Mouse (Mus musculus) embryonic facial prominence, embryonic 12.5 days (tissue): Measurements from ENCODE around the gene Dclk3. TPM values are rescaled to one million over a fixed set of nuclear protein-coding genes. Genes with fewer than 3 reads are reported as not detected.

ENCODE experiments used
- ATAC-seq: fragments of 200-750 bp; cut with Nextera tagmentation; 2 replicates; pipeline ENCODE4 v1.8.0; 2017; ENCODE audit not compliant: insufficient number of reproducible peaks, insufficient read depth, low FRiP score, low TSS enrichment
- H3K27ac ChIP-seq: fragments of 300-500 bp; sonication (generic); 2 replicates; pipeline ENCODE4 v1.5.1; 2016; ENCODE audit warnings: mild to moderate bottlenecking
- H3K27me3 ChIP-seq: fragments of 300-500 bp; sonication (generic); 2 replicates; pipeline ENCODE4 v1.6.1; 2016; ENCODE audit warnings: mild to moderate bottlenecking, moderate library complexity
- H3K36me3 ChIP-seq: fragments of 300-500 bp; sonication (generic); 2 replicates; pipeline ENCODE4 v1.6.1; 2016; ENCODE audit warnings: mild to moderate bottlenecking
- H3K4me1 ChIP-seq: fragments of 300-500 bp; sonication (generic); 2 replicates; pipeline ENCODE4 v1.6.1; 2016
- H3K4me2 ChIP-seq: fragments of 300-500 bp; sonication (generic); replicated peaks from 2 replicates; pipeline ENCODE4 v1.6.1; 2016; ENCODE audit warnings: mild to moderate bottlenecking, moderate library complexity
- H3K4me3 ChIP-seq: fragments of 300-500 bp; sonication (generic); 2 replicates; pipeline ENCODE4 v1.5.1; 2016; ENCODE audit warnings: mild to moderate bottlenecking
- H3K9ac ChIP-seq: fragments of 300-500 bp; sonication (generic); 2 replicates; pipeline ENCODE4 v1.6.1; 2016; ENCODE audit warnings: mild to moderate bottlenecking, moderate library complexity
- H3K9me3 ChIP-seq: fragments of 300-500 bp; sonication (generic); 2 replicates; pipeline ENCODE4 v1.6.1; 2016; ENCODE audit warnings: mild to moderate bottlenecking, moderate library complexity
- WGBS: fragments of 180-500 bp; shearing (Covaris S2); methylation state at CpG from one replicate; pipeline ENCODE4 v1.1.7; 2016; 5-methylcytosine and 5-hydroxymethylcytosine counted together
- polyA plus RNA-seq: library from polyadenylated mRNA; unstranded; fragments of >200 nt; fragmentation: Nextera tagmentation; extraction: Ambion mirVana; gene quantifications from 2 replicates; pipeline ENCODE4 v1.2.1, GENCODE M21; 2016

Gene Dclk3
- polyA plus RNA-seq, 1 experiment from 2014 or later: 2.9 TPM

DNA sequence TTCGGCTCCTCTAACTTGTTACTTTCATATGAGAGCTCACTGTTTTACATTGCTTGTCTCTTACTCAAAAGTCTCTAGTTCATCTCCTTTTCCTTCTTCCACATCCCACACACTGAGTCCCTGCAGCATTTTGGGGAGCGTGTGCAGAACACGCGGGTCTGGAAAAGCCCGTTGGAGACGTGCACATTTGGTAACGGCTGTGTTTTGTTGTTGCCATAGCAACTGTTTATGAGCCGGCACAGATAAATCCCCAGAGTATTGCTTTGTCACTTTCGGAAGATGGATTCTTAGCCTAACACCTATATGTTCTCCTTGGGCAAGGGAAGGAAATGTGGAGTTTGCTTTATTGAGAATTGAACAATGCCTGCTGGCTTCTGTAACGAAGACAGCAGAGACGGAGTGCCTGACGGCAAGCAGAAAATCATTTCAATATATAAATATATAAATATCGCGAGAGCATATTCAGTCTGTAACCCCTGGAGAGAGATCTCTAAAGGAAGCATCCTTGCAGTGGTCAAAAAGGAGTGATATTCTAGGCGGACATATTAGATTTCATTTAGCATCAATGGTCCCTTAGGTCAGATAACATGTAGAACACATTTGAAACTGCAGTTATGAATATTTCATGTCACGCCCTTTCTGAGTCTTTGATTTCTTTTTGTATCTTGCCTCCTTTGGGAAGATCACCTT lies 26.3 kb upstream of the Dclk3 start:
- Histone ChIP-seq H3K4me3 (no peak overlapping the region), H3K4me1 (no peaks in the 10 kb centered on the region), H3K27ac (no peak overlapping the region), H3K36me3 (no peaks in the 10 kb centered on the region), H3K4me2 (no peak overlapping the region), H3K9ac (no peak overlapping the region), H3K9me3 (no peaks in the 10 kb centered on the region), H3K27me3 (no peaks in the 10 kb centered on the region)
- no peak for ATAC-seq
- 82% methylated on average over 16 of the region's 16 CpGs for WGBS

DNA sequence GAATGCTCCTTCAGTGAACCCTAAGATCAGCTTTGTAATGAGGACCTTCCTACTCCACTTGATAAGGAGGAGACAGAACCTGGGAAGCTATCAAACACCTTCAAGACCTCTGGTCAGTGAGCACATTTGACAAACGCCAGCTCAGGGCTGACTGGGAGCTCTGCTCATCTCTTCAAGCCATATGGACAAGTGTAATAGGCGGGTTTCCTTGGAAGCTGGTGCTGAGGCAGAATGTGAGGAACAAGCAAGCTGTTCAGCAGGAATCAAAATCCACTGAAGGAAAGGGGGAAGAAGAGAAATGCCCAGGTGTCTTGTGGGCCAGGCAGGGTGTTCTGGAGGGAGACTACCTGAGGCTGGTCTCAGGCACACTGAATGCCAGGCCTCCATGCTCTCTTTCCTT lies 17.0 kb upstream of the Dclk3 start:
- Histone ChIP-seq H3K9me3 (no peaks in the 10 kb centered on the region), H3K4me1 (no peaks in the 10 kb centered on the region), H3K4me2 (no peak overlapping the region), H3K27ac (no peak overlapping the region), H3K36me3 (no peaks in the 10 kb centered on the region), H3K27me3 (no peaks in the 10 kb centered on the region), H3K9ac (no peak overlapping the region), H3K4me3 (no peak overlapping the region)
- 74% methylated on average over 2 of the region's 2 CpGs for WGBS
- ATAC-seq: no peak

DNA sequence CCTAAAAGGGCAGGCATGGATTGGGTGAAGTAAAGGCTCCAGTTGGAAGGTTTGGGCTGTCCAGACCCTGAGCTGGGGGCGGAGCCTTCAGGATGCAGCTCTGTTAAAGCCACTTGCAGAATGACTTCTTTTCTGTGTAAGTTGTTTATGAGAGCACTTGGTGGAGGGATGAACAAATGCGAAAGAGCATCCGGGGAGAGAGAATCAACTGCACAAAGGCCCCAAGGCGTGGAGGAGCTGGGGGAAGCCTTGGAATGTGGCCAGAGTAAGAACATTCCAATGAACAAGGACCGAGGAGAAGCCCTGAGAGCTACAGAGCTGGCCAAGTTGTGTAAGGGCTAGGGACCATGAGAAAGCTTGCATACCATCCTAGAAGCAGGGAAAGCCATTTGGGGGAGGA lies 16.3 kb upstream of the Dclk3 start:
- Histone ChIP-seq H3K4me1 (no peaks in the 10 kb centered on the region), H3K4me3 (no peak overlapping the region), H3K27me3 (no peaks in the 10 kb centered on the region), H3K4me2 (no peak overlapping the region), H3K9me3 (no peaks in the 10 kb centered on the region), H3K27ac (no peak overlapping the region), H3K9ac (no peak overlapping the region), H3K36me3 (no peaks in the 10 kb centered on the region)
- WGBS: 70% methylated on average over 5 of the region's 5 CpGs
- ATAC-seq: no peak

DNA sequence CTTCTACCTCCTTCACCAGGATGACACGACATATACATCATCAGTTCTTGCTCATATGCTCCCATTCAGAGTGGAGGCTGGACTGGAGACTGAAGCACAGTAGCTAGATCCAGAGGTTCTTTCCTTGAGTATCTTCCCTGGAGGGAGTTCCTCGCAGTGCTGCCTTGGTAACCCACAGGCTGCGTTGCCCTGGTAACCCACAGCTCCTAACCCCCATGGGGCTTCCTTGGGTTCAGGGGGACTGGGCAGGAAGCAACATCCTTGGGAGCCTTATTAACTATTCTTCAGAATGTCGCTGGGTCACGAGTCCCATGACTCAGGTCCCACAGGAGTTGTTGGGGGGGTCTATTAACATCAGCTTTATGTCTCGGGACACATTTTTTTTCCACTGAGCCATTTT lies 13.8 kb upstream of the Dclk3 start:
- WGBS: 67% methylated on average over 6 of the region's 6 CpGs
- Histone ChIP-seq H3K9me3 (no peaks in the 10 kb centered on the region), H3K9ac (no peak overlapping the region), H3K4me2 (no peak overlapping the region), H3K4me1 (no peaks in the 10 kb centered on the region), H3K4me3 (no peak overlapping the region), H3K27ac (no peak overlapping the region), H3K36me3 (no peaks in the 10 kb centered on the region), H3K27me3 (no peaks in the 10 kb centered on the region)
- ATAC-seq: no peak

DNA sequence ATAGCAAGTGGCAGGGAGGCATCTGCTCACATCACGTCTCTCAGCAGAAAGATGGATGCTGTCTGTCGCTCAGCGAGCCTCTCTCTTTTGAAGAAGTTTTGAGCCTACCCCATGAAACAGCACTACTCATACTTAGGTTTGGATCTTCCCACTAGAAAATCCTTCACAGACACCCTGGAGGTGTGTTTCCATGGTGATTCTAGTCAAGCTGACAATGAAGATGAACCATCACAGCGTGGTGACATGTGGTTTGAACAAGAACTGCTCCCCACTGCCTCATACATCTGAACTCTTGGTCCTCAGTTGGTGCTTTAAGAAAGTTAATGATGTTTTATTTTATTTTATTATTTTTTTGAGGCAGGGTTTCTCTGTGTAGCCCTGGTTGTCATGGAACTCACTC lies 12.9 kb upstream of the Dclk3 start:
- no peaks in the 10 kb centered on the region for H3K36me3 ChIP-seq
- H3K4me2 ChIP-seq: no peak overlapping the region
- 83% methylated on average over 4 of the region's 4 CpGs for WGBS
- H3K9ac ChIP-seq: no peak overlapping the region
- no peaks in the 10 kb centered on the region for H3K4me1 ChIP-seq
- no peak overlapping the region for H3K4me3 ChIP-seq
- no peaks in the 10 kb centered on the region for H3K27me3 ChIP-seq
- no peak overlapping the region for H3K27ac ChIP-seq
- no peak for ATAC-seq
- H3K9me3 ChIP-seq: no peaks in the 10 kb centered on the region

DNA sequence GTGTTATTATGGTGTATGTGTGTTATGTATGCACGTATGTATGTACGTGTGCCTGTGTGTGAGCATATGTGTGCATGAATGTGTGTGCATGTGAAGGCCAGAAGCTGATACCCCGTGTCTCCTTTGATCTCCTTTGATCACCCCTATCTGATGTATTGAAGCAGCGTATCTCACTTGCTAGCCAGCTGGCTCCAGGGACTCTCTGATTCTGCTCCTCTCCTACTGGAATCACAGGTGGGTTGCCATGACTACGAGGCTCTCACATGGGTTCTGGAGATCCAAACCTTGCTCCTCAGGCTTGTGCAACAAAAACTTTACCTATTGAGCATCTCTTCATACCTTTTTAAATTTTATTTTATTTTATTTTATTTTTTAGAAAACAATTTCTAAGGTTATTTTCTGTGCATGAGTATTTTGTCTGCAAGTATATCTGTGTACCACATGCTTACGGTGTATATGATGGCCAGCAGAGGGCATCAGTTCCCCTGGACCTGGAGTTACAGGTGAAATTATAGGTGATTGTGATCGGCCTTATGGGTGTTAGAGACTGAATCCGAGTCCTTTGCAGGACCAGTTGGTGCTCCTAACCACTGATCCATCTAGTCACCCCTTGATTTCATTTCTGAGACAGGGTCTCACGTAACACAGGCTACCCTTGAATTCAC lies 10.9 kb upstream of the Dclk3 start:
- WGBS: 84% methylated on average over 9 of the region's 9 CpGs
- no peak overlapping the region for H3K9ac ChIP-seq
- no peak overlapping the region for H3K4me3 ChIP-seq
- no peaks in the 10 kb centered on the region for H3K9me3 ChIP-seq
- H3K27ac ChIP-seq: no peak overlapping the region
- H3K27me3 ChIP-seq: no peaks in the 10 kb centered on the region
- no peak overlapping the region for H3K4me2 ChIP-seq
- H3K36me3 ChIP-seq: no peaks in the 10 kb centered on the region
- ATAC-seq: no peak
- no peaks in the 10 kb centered on the region for H3K4me1 ChIP-seq

DNA sequence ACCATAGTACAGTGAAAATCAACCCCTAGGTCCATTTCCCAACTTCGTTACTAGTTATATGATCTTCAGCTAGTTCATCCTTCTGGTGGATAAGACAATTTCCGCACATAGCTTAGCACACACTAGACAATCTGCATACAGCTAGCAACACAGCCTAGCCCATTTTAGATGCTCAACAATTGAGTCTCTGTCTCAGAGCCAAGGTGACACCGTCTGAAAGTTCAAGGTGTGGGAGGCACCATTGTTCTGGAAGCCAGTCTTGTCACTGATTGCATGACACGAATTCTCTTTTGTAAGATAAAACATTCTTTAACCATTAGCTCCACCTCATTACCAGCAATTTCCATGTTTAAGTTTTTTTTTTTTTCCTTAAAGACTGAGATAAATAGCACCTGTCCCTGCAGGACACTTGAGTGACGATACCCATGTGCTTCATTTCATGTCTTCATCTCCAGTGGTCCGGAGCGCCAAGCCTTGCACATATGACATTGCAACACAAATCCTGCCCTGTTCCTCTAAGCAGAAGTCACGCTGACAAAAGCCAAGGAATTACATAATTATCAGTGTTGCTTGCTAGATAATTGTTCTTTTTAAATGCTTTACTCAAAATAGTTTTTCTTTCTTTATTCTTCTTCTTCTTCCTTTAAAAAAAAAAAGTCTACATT lies 10.1 kb upstream of the Dclk3 start:
- no peaks in the 10 kb centered on the region for H3K9me3 ChIP-seq
- no peak for ATAC-seq
- no peaks in the 10 kb centered on the region for H3K4me1 ChIP-seq
- H3K9ac ChIP-seq: no peak overlapping the region
- H3K4me2 ChIP-seq: no peak overlapping the region
- H3K36me3 ChIP-seq: no peaks in the 10 kb centered on the region
- 74% methylated on average over 8 of the region's 8 CpGs for WGBS
- no peak overlapping the region for H3K27ac ChIP-seq
- H3K27me3 ChIP-seq: no peaks in the 10 kb centered on the region
- no peak overlapping the region for H3K4me3 ChIP-seq

DNA sequence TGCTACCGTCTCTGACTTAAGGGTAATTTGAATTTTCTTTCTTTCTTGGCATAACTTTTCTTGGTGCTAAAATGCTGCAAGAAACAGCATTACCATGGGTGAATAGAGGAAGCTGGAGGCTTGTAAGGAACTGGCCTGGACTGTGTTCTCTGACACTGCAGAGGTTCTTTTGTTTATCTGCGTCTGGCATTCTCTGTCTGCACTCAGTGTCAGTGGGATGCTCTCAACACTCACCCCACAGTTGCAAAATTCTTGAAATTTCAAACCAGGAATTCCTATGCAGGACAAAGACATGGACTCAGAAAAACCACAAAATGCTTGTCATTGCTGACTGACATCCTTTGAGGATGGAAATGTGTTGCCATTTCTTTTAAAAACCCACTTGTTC lies 9.5 kb upstream of the Dclk3 start:
- no peak for ATAC-seq
- Histone ChIP-seq H3K9me3 (no peaks in the 10 kb centered on the region), H3K4me2 (no peak overlapping the region), H3K27ac (no peak overlapping the region), H3K4me1 (no peaks in the 10 kb centered on the region), H3K9ac (no peak overlapping the region), H3K27me3 (no peaks in the 10 kb centered on the region), H3K4me3 (no peak overlapping the region), H3K36me3 (no peaks in the 10 kb centered on the region)
- WGBS: 60% methylated on average over 2 of the region's 2 CpGs

DNA sequence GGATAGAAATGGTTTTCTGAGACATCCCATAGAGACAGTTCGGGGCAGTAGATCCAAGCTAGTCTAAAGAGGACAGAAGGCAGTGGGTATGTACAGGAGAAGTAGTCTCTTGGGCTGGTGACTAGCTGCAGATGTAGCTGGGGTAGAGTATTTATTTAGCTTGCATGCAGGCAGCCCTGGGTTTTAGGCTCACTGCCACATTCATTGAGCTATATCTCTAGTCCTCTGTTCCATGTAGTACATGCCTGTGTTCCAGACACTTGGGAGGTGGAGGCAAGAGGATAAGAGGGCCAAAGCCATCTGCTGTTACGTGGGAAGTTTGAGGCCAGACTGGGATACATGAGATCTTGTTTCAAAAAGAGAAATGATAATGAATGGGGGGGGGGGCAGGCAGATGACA lies 3.5 kb upstream of the Dclk3 start:
- WGBS: 79% methylated on average over 2 of the region's 2 CpGs
- H3K9ac ChIP-seq: no peak overlapping the region
- H3K4me2 ChIP-seq: no peak overlapping the region
- H3K4me1 ChIP-seq: no peaks in the 10 kb centered on the region
- peaks cover 32% of the 10 kb centered on the region for H3K27me3 ChIP-seq
- no peaks in the 10 kb centered on the region for H3K36me3 ChIP-seq
- no peaks in the 10 kb centered on the region for H3K9me3 ChIP-seq
- no peak overlapping the region for H3K27ac ChIP-seq
- no peak for ATAC-seq
- H3K4me3 ChIP-seq: no peak overlapping the region

DNA sequence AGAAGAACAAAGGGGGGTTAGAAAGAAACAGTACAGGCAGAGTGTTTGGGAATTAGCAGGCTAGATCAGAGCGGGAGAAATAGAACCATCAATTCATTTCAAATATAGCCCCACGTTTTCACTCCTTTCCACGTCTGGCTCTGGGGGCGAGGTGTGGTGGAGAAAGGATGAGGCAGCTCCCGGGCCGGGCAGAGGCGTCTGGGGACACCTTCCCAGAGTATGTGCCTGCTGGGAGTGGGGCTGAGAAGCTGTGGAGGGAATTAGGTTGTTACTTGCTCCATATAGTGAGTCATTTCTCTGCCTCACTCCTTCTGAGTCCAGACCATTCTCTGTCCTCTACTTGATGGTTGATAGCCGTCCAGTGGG lies 938 bp downstream of the Dclk3 start:
- Histone ChIP-seq H3K27ac (no peak overlapping the region), H3K4me3 (no peak overlapping the region), H3K4me1 (no peaks in the 10 kb centered on the region), H3K36me3 (no peaks in the 10 kb centered on the region), H3K4me2 (no peak overlapping the region; the same call in 1 of the 2 replicates), H3K27me3 (peaks cover 35% of the 10 kb centered on the region), H3K9ac (no peak overlapping the region), H3K9me3 (no peaks in the 10 kb centered on the region)
- 56% methylated on average over 8 of the region's 8 CpGs for WGBS
- ATAC-seq: no peak

DNA sequence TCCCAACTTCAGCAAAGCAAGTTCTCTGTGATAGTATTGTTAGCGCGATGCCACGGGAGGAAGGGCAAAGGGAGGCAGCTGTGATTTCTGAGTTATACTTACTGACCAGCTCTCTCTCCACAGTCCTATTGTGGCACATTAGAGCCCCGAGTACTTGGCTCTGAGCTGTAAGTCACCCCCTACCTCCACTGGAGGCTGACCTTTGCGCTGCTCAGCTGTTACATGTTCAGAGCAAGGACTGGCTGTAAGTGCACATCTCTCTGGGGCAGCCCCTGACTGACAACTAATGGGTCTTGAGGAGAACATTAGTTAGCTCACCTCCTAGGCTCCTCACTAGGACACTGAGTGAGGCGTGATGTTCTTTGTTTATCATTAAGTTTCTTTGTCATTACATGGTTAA lies 1.6 kb downstream of the Dclk3 start:
- Histone ChIP-seq H3K9me3 (no peaks in the 10 kb centered on the region), H3K4me2 (no peak overlapping the region)

DNA sequence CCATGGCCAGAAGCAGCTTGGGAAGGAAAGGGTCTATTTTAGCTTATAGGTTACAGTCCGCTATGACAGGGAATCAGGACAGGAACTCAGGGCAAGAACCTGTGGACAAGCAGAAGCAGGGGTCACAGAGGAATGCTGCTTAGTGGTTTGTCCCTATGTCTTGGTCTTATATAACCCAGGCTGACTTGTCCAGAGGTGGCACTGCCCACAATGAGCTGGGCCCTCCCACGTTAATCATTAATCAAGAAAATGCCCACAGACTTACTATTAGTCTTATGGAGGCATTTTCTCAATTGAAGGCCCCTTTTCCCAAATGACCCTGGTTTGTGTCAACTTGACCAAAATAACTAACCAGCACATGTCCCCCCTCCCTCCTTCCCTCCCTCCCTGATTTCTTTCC lies 2.3 kb downstream of the Dclk3 start:
- Histone ChIP-seq H3K4me2 (no peak overlapping the region), H3K27me3 (peaks cover 35% of the 10 kb centered on the region), H3K27ac (no peak overlapping the region), H3K4me3 (no peak overlapping the region), H3K9ac (no peak overlapping the region), H3K36me3 (no peaks in the 10 kb centered on the region), H3K9me3 (no peaks in the 10 kb centered on the region), H3K4me1 (no peaks in the 10 kb centered on the region)
- ATAC-seq: no peak
- WGBS: 88% methylated on average over 2 of the region's 2 CpGs

More for the DNA sequence above, 1.6 kb downstream of the Dclk3 start:
- WGBS: 80% methylated on average over 6 of the region's 6 CpGs
- Histone ChIP-seq H3K27me3 (peaks cover 35% of the 10 kb centered on the region), H3K27ac (no peak overlapping the region), H3K4me1 (no peaks in the 10 kb centered on the region), H3K9ac (no peak overlapping the region), H3K36me3 (no peaks in the 10 kb centered on the region), H3K4me3 (no peak overlapping the region)
- no peak for ATAC-seq
